Mouse (Mus musculus): ENCODE results near the gene Epha10. TPM values are rescaled to one million over a fixed set of nuclear protein-coding genes. Genes with fewer than 3 reads are reported as not detected.

The Epha10 gene
- polyA plus RNA-seq, 2 experiments: not detected

DNA sequence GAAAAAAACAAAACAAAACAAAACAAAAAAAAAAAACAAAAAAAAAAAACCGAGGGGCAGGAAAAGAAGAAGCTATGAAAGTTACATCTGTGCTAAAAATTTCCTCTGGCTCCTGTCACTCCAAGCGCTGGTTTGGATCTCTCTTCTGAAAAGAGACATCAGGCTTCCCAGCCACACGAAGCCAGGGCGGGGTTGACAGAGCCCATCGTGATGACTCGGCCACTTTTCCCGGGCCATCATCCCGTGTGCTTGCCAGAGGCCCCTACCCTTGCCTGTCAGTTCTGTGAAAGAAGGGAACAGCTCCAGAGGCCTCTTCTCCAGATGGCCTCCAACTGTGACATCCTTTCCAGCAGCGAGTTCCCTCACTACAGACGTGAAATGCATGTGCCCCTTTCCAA, 70.3 kb downstream of the Epha10 start:
- Histone ChIP-seq H3K4me2 (ENCODE audit: low read depth) (no peak overlapping the region), H3K27me3 (ENCODE audit: control insufficient read depth, insufficient read depth, low read length) (no peaks in the 10 kb centered on the region), H3K9ac (replicated peaks) (no peak overlapping the region), H3K9me3 (ENCODE audit: control insufficient read depth, low read length) (no peaks in the 10 kb centered on the region), H3K4me1 (replicated peaks; ENCODE audit: control insufficient read depth in 2 of 2, insufficient read depth in 2 of 2, low read length in 1 of 2) (no peaks in the 10 kb centered on the region), H3K4me3 (ENCODE audit: insufficient read depth in 1 of 2, low read depth in 2 of 2, low read length in 2 of 2) (no peak overlapping the region), H3K36me3 (replicated peaks; ENCODE audit: control insufficient read depth, insufficient read depth, low read depth) (no peaks in the 10 kb centered on the region), H3K27ac (no peak overlapping the region)
- TF ChIP-seq EP300 (IDR thresholded peaks at IDR 0.05; ENCODE audit: low read depth) (no peak), CTCF (IDR thresholded peaks at IDR 0.05; ENCODE audit: low read depth) (no peak)
- 25% methylated on average over 10 of the region's 10 CpGs for WGBS (ENCODE audit: insufficient replicate concordance)
- ATAC-seq (ENCODE audit: insufficient read depth) (no peak), DNase-seq (ENCODE audit: low read depth in 3 of 3, low spot score in 3 of 3) (no peak)

DNA sequence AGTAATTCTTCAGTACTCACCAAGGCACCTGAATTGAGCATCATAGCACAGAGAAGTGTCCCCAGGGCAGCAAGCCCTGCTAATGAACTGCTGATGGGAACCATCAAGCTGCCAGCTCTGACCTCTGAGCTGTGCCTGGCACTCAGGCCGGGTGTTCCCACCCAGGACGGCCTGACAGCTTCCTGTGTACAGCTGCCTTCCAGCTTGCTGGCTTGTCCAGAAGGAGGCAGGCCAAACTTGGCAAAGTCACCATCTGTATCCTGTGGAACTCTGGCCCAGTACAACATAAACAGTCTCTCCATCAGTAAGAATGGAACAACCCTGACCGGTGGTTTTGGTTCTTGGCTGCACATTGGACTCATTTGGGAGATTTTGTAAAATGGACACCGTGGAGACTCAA, 72.8 kb downstream of the Epha10 start:
- no peaks in the 10 kb centered on the region for H3K4me1 ChIP-seq (replicated peaks; ENCODE audit: control insufficient read depth in 2 of 2, insufficient read depth in 2 of 2, low read length in 1 of 2)
- H3K27me3 ChIP-seq (ENCODE audit: control insufficient read depth, insufficient read depth, low read length): no peaks in the 10 kb centered on the region
- WGBS (ENCODE audit: insufficient replicate concordance): 34% methylated on average over 4 of the region's 4 CpGs
- no peak overlapping the region for H3K4me2 ChIP-seq (ENCODE audit: low read depth)
- DNase-seq (ENCODE audit: low read depth in 3 of 3, low spot score in 3 of 3) (no peak), ATAC-seq (ENCODE audit: insufficient read depth) (no peak)
- H3K4me3 ChIP-seq (ENCODE audit: insufficient read depth in 1 of 2, low read depth in 2 of 2, low read length in 2 of 2): no peak overlapping the region
- no peaks in the 10 kb centered on the region for H3K9me3 ChIP-seq (ENCODE audit: control insufficient read depth, low read length)
- H3K9ac ChIP-seq (replicated peaks): no peak overlapping the region
- TF ChIP-seq EP300 (IDR thresholded peaks at IDR 0.05; ENCODE audit: low read depth) (no peak), CTCF (IDR thresholded peaks at IDR 0.05; ENCODE audit: low read depth) (no peak)
- H3K36me3 ChIP-seq (replicated peaks; ENCODE audit: control insufficient read depth, insufficient read depth, low read depth): no peaks in the 10 kb centered on the region
- no peak overlapping the region for H3K27ac ChIP-seq

DNA sequence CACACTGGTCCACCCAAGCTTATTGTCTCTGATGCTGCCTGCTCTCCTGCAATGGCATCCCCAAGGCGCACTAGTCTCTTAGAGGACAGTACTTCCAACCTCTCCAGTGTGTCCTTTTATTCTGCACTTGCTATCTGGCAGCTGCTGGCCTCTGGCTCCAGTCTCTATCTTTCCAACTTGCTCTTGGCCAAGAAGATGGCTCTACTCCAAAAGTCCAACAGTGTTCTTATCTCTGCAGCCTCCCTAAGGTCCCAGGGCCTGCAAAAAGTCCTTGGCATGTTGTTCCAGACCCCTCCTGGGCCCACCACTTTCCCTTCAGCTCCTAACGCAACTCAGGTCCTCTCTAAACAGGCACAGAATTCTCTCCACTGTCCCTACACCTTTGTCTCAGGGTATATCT, 76.6 kb downstream of the Epha10 start:
- no peaks in the 10 kb centered on the region for H3K36me3 ChIP-seq (replicated peaks; ENCODE audit: control insufficient read depth, insufficient read depth, low read depth)
- ATAC-seq (ENCODE audit: insufficient read depth) (no peak), DNase-seq (ENCODE audit: low read depth in 3 of 3, low spot score in 3 of 3) (no peak)
- no peak overlapping the region for H3K4me3 ChIP-seq (ENCODE audit: insufficient read depth in 1 of 2, low read depth in 2 of 2, low read length in 2 of 2)
- no peaks in the 10 kb centered on the region for H3K9me3 ChIP-seq (ENCODE audit: control insufficient read depth, low read length)
- no peak overlapping the region for H3K27ac ChIP-seq
- TF ChIP-seq EP300 (IDR thresholded peaks at IDR 0.05; ENCODE audit: low read depth) (no peak), CTCF (IDR thresholded peaks at IDR 0.05; ENCODE audit: low read depth) (no peak)
- no peak overlapping the region for H3K9ac ChIP-seq (replicated peaks)
- 51% methylated on average over 2 of the region's 2 CpGs for whole genome bisulfite sequencing (ENCODE audit: insufficient replicate concordance)
- no peaks in the 10 kb centered on the region for H3K4me1 ChIP-seq (replicated peaks; ENCODE audit: control insufficient read depth in 2 of 2, insufficient read depth in 2 of 2, low read length in 1 of 2)
- no peak overlapping the region for H3K4me2 ChIP-seq (ENCODE audit: low read depth)
- no peaks in the 10 kb centered on the region for H3K27me3 ChIP-seq (ENCODE audit: control insufficient read depth, insufficient read depth, low read length)

DNA sequence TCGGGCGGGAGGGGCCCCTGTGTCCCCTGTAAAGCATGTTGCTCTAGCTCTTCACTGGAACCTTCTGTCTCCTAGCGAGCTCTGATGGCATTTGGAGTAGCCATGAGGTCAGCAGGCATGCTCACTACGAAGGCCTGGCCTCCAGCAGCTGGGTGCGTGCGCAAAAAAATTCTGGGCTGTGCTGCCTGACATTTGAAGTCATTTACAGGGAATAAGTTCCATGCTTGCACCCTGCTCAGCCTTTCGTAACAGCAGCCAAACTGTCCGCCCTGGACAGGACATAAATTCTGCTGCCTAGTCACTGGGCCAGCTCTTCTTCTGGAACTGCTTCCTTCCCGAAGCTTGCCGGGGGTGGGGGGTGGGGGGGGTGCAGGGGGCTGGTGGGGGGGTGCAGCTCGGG, 78.4 kb downstream of the Epha10 start:
- TF ChIP-seq EP300 (IDR thresholded peaks at IDR 0.05; ENCODE audit: low read depth) (no peak), CTCF (IDR thresholded peaks at IDR 0.05; ENCODE audit: low read depth) (no peak)
- Histone ChIP-seq H3K4me1 (replicated peaks; ENCODE audit: control insufficient read depth in 2 of 2, insufficient read depth in 2 of 2, low read length in 1 of 2) (no peaks in the 10 kb centered on the region), H3K27me3 (ENCODE audit: control insufficient read depth, insufficient read depth, low read length) (no peaks in the 10 kb centered on the region), H3K4me3 (ENCODE audit: insufficient read depth in 1 of 2, low read depth in 2 of 2, low read length in 2 of 2) (no peak overlapping the region), H3K27ac (no peak overlapping the region), H3K4me2 (ENCODE audit: low read depth) (no peak overlapping the region), H3K36me3 (replicated peaks; ENCODE audit: control insufficient read depth, insufficient read depth, low read depth) (no peaks in the 10 kb centered on the region), H3K9me3 (ENCODE audit: control insufficient read depth, low read length) (no peaks in the 10 kb centered on the region), H3K9ac (replicated peaks) (no peak overlapping the region)
- ATAC-seq (ENCODE audit: insufficient read depth) (no peak), DNase-seq (ENCODE audit: low read depth in 3 of 3, low spot score in 3 of 3) (no peak)
- WGBS (ENCODE audit: insufficient replicate concordance): 43% methylated on average over 11 of the region's 11 CpGs

DNA sequence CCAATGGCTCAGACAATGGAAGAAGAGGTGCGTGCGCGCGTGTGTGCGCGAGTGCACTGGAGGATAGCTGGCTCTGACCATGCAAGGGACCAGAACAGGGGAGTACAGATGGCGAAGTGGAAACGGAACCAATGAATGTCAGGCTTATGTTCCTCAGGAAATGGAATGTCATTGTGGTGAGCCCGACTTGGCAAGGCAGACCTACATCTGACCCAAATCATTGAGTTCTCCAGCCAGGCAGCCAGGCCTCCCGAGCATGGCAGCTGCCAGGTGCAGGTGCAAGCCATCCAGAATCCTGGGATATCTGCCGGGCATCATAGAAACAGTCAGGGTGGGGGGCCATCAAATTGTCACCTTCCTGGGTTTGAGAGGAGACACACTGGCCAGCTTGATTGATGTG, 80.2 kb downstream of the Epha10 start:
- no peak for DNase-seq (ENCODE audit: low read depth in 3 of 3, low spot score in 3 of 3)
- 57% methylated on average over 11 of the region's 11 CpGs for WGBS (ENCODE audit: insufficient replicate concordance)
- no peaks in the 10 kb centered on the region for H3K9me3 ChIP-seq (ENCODE audit: control insufficient read depth, low read length)
- no peak for ATAC-seq (ENCODE audit: insufficient read depth)
- no peaks in the 10 kb centered on the region for H3K4me1 ChIP-seq (replicated peaks; ENCODE audit: control insufficient read depth in 2 of 2, insufficient read depth in 2 of 2, low read length in 1 of 2)
- H3K27me3 ChIP-seq (ENCODE audit: control insufficient read depth, insufficient read depth, low read length): no peaks in the 10 kb centered on the region
- H3K4me2 ChIP-seq (ENCODE audit: low read depth): no peak overlapping the region
- H3K9ac ChIP-seq (replicated peaks): no peak overlapping the region
- H3K4me3 ChIP-seq (ENCODE audit: insufficient read depth in 1 of 2, low read depth in 2 of 2, low read length in 2 of 2): no peak overlapping the region
- H3K36me3 ChIP-seq (replicated peaks; ENCODE audit: control insufficient read depth, insufficient read depth, low read depth): no peaks in the 10 kb centered on the region
- TF ChIP-seq EP300 (IDR thresholded peaks at IDR 0.05; ENCODE audit: low read depth) (no peak), CTCF (IDR thresholded peaks at IDR 0.05; ENCODE audit: low read depth) (no peak)
- no peak overlapping the region for H3K27ac ChIP-seq

Measured in liver, embryonic 14.5 days (tissue).